Mouse (Mus musculus) kidney, embryonic 14.5 days (tissue): Measurements from ENCODE around the gene Entpd7. TPM values are rescaled to one million over a fixed set of nuclear protein-coding genes. Genes with fewer than 3 reads are reported as not detected.

Source experiments
- ATAC-seq: fragments of 200-750 bp; cut with Nextera tagmentation; 2 replicates; pipeline ENCODE4 v1.8.0; 2017; ENCODE audit warnings: moderate number of reproducible peaks, mild to moderate bottlenecking, moderate TSS enrichment, moderate library complexity; ENCODE audit not compliant: low FRiP score, low TSS enrichment
- H3K27ac ChIP-seq: fragments of 300-500 bp; sonication (generic); 2 replicates; pipeline ENCODE4 v1.5.1; 2014; ENCODE audit warnings: low read depth, mild to moderate bottlenecking, low read length, moderate library complexity, mixed read lengths
- H3K27me3 ChIP-seq: fragments of 300-500 bp; sonication (generic); 2 replicates; pipeline ENCODE4 v1.6.1; 2014; ENCODE audit warnings: mild to moderate bottlenecking, low read length; ENCODE audit not compliant: control insufficient read depth, insufficient read depth
- H3K36me3 ChIP-seq: fragments of 300-500 bp; sonication (generic); 2 replicates; pipeline ENCODE4 v1.6.1; 2014; ENCODE audit warnings: low read length, mixed read lengths; ENCODE audit not compliant: control insufficient read depth, insufficient read depth
- H3K4me1 ChIP-seq: fragments of 300-500 bp; sonication (generic); 2 replicates; pipeline ENCODE4 v1.6.1; 2014; ENCODE audit warnings: low read length, mixed read lengths; ENCODE audit not compliant: control insufficient read depth, insufficient read depth
- H3K4me2 ChIP-seq: fragments of 300-500 bp; sonication (generic); replicated peaks from 2 replicates; pipeline ENCODE4 v1.6.1; 2014; ENCODE audit warnings: low read depth, mild to moderate bottlenecking, low read length
- H3K4me3 ChIP-seq: fragments of 300-500 bp; sonication (generic); 2 replicates; pipeline ENCODE4 v1.5.1; 2014; ENCODE audit warnings: mild to moderate bottlenecking, low read length
- H3K9ac ChIP-seq: fragments of 300-500 bp; sonication (generic); 2 replicates; pipeline ENCODE4 v1.6.1; 2014; ENCODE audit warnings: low read depth, mild to moderate bottlenecking, low read length, moderate library complexity
- H3K9me3 ChIP-seq: fragments of 300-500 bp; sonication (generic); 2 replicates; pipeline ENCODE4 v1.6.1; 2016; ENCODE audit warnings: low read length; ENCODE audit not compliant: control insufficient read depth
- WGBS: fragments of 180-500 bp; shearing (Covaris S2); extraction: QIAGEN DNeasy Blood & Tissue Kit; methylation state at CpG from one replicate; pipeline ENCODE4 v1.1.7; 2014; 5-methylcytosine and 5-hydroxymethylcytosine counted together
- polyA plus RNA-seq: library from polyadenylated mRNA; unstranded; fragments of >200 nt; fragmentation: Nextera tagmentation; extraction: Ambion mirVana; gene quantifications from 2 replicates; pipeline ENCODE4 v1.2.1, GENCODE M21; 2014

Entpd7 gene
- polyA plus RNA-seq, 1 experiment from 2014 or later: 16.1 TPM

- H3K27me3 ChIP-seq: no peaks in the 10 kb centered on the region
- WGBS: 88% methylated on average over 3 of the region's 3 CpGs
- no peak within 1 kb of the TSS for H3K4me3 ChIP-seq
- H3K36me3 ChIP-seq: no peaks in the 10 kb centered on the region
- H3K9ac ChIP-seq: no peak within 1 kb of the TSS
- H3K9me3 ChIP-seq: no peaks in the 10 kb centered on the region
- ATAC-seq: no peak
- no peak within 1 kb of the TSS for H3K27ac ChIP-seq
- H3K4me2 ChIP-seq: no peak within 1 kb of the TSS
- H3K4me1 ChIP-seq: no peaks in the 10 kb centered on the region
Observed at GRCm38 (mm10) chr19:43781980-43782379, 92.5 kb downstream of the Entpd7 start, which contains the start of gene Abcc2. Gene Abcc2 (plus strand): TSS chr19:43782192.

Other genes starting within 250 kb of the Entpd7 start
- gene Cnnm1, start 249.2 kb upstream of the Entpd7 start, polyA plus RNA-seq: 0.13 TPM in 1 of 2 replicates, not detected in the other
- 38.0 and 43.4 TPM in 2 replicates for gene Got1, start 165.1 kb upstream of the Entpd7 start, polyA plus RNA-seq
- gene Nkx2-3, start 77.3 kb upstream of the Entpd7 start, polyA plus RNA-seq: 0.14 TPM in 1 of 2 replicates, not detected in the other
- gene Slc25a28, start 14.8 kb upstream of the Entpd7 start, polyA plus RNA-seq: 13.6 TPM in 2 replicates
- gene Cutc, start 63.3 kb downstream of the Entpd7 start, polyA plus RNA-seq: 15.3 and 18.0 TPM in 2 replicates
- 5.7 and 10.5 TPM in 2 replicates for gene Cox15, start 63.3 kb downstream of the Entpd7 start, polyA plus RNA-seq
- 0.94 and 1.7 TPM in 2 replicates for gene Abcc2, start 92.5 kb downstream of the Entpd7 start, polyA plus RNA-seq